Mouse (Mus musculus) forebrain, embryonic 11.5 days (tissue): Measurements from ENCODE around the gene Zfp764. TPM values are rescaled to one million over a fixed set of nuclear protein-coding genes. Genes with fewer than 3 reads are reported as not detected.
"Not testable (repeated sequence)": the region's sequence is repeated elsewhere in the genome, so short reads cannot be mapped to it uniquely, and the experiment has no call there.

Experiments used
- ATAC-seq: fragments of 200-750 bp; cut with Nextera tagmentation; replicated peaks from 2 replicates; pipeline ENCODE4 v1.8.0; 2017; ENCODE audit warnings: moderate TSS enrichment; ENCODE audit not compliant: low FRiP score
- DNase-seq: peaks from one replicate; pipeline ENCODE4 v3.0.0-alpha.2; 2017; ENCODE audit warnings: low spot score
- H3K27ac ChIP-seq: fragments of 300-500 bp; sonication (generic); 2 replicates; pipeline ENCODE4 v1.5.1; 2014; ENCODE audit warnings: low read depth, low read length
- H3K27me3 ChIP-seq: fragments of 300-500 bp; sonication (generic); 2 replicates; pipeline ENCODE4 v1.6.1; 2014; ENCODE audit warnings: mild to moderate bottlenecking, low read length, mixed read lengths; ENCODE audit not compliant: control insufficient read depth, insufficient read depth
- H3K36me3 ChIP-seq: fragments of 300-500 bp; sonication (generic); 2 replicates; pipeline ENCODE4 v1.6.1; 2014; ENCODE audit warnings: mild to moderate bottlenecking, low read length, moderate library complexity, mixed read lengths; ENCODE audit not compliant: control insufficient read depth, insufficient read depth
- H3K4me1 ChIP-seq: fragments of 300-500 bp; sonication (generic); replicated peaks from 2 replicates; pipeline ENCODE4 v1.6.1; 2014; ENCODE audit warnings: low read length, mixed read lengths; ENCODE audit not compliant: control insufficient read depth, insufficient read depth
- H3K4me2 ChIP-seq: fragments of 300-500 bp; sonication (generic); 2 replicates; pipeline ENCODE4 v1.6.1; 2014; ENCODE audit warnings: low read depth, mild to moderate bottlenecking, low read length, moderate library complexity, mixed read lengths; ENCODE audit not compliant: severe bottlenecking
- H3K4me3 ChIP-seq: fragments of 300-500 bp; sonication (generic); 2 replicates; pipeline ENCODE4 v1.5.1; 2014; ENCODE audit warnings: low read depth, low read length
- H3K9ac ChIP-seq: fragments of 300-500 bp; sonication (generic); 2 replicates; pipeline ENCODE4 v1.6.1; 2014; ENCODE audit warnings: low read length
- H3K9me3 ChIP-seq: fragments of 300-500 bp; sonication (generic); 2 replicates; pipeline ENCODE4 v1.6.1; 2016; ENCODE audit warnings: low read length, mixed read lengths; ENCODE audit not compliant: control insufficient read depth
- WGBS: fragments of 180-500 bp; shearing (Covaris S2); extraction: QIAGEN DNeasy Blood & Tissue Kit; methylation state at CpG from one replicate; pipeline ENCODE4 v1.1.7; 2014; 5-methylcytosine and 5-hydroxymethylcytosine counted together
- polyA plus RNA-seq: library from polyadenylated mRNA; unstranded; fragments of >200 nt; fragmentation: Nextera tagmentation; extraction: Ambion mirVana; gene quantifications from 2 replicates; pipeline ENCODE4 v1.2.1, GENCODE M21; 2014

Zfp764 gene
- polyA plus RNA-seq, result 7.2 and 7.4 TPM in 2 replicates

- not testable (repeated sequence) for H3K4me1 ChIP-seq, H3K27ac ChIP-seq, H3K9me3 ChIP-seq, H3K27me3 ChIP-seq, H3K36me3 ChIP-seq
- Histone ChIP-seq H3K4me2 (peak within 1 kb of the TSS; percentile 82), H3K9ac (peak within 1 kb of the TSS; percentile 76), H3K4me3 (peak within 1 kb of the TSS; percentile 34)
- DNase-seq (peak; percentile 85), ATAC-seq (peak; percentile 87)
- 7% methylated on average over 40 of the region's 40 CpGs for WGBS
Observed at GRCm38 (mm10) chr7:127406002-127406987, at the start of gene Zfp764. Zfp764 (minus strand) TSS chr7:127406822.

GRCm38 (mm10) chr7:127454905-127455304, 48.3 kb upstream of the Zfp764 start:
- Histone ChIP-seq H3K9ac (no peak overlapping the region), H3K9me3 (no peaks in the 10 kb centered on the region; the same call in 1 of the 2 replicates), H3K36me3 (peaks cover 17% of the 10 kb centered on the region; the same call in 1 of the 2 replicates), H3K4me3 (no peak overlapping the region), H3K27ac (no peak overlapping the region), H3K27me3 (no peaks in the 10 kb centered on the region), H3K4me2 (no peak overlapping the region), H3K4me1 (peaks cover 4% of the 10 kb centered on the region)
- DNase-seq (no peak), ATAC-seq (no peak)
- 85% methylated on average over 7 of the region's 7 CpGs for WGBS

GRCm38 (mm10) chr7:127453056-127453455, 46.4 kb upstream of the Zfp764 start:
- H3K9me3 ChIP-seq, result no peaks in the 10 kb centered on the region; the same call in 1 of the 2 replicates
- H3K36me3 ChIP-seq, result peaks cover 13% of the 10 kb centered on the region; the same call in 1 of the 2 replicates
- H3K9ac ChIP-seq, result no peak overlapping the region; the same call in 1 of the 2 replicates
- no peak overlapping the region for H3K4me2 ChIP-seq
- H3K27ac ChIP-seq, result no peak overlapping the region
- DNase-seq (no peak), ATAC-seq (no peak)
- WGBS, result 93% methylated on average over 2 of the region's 2 CpGs
- H3K4me1 ChIP-seq, result peaks cover 6% of the 10 kb centered on the region
- no peak overlapping the region for H3K4me3 ChIP-seq
- no peaks in the 10 kb centered on the region for H3K27me3 ChIP-seq

- H3K36me3 ChIP-seq, result peaks cover 2% of the 10 kb centered on the region; the same call in 1 of the 2 replicates
- 80% methylated on average over 7 of the region's 7 CpGs for WGBS
Observed at GRCm38 (mm10) chr7:127449966-127450365, 43.3 kb upstream of the Zfp764 start.

GRCm38 (mm10) chr7:127448521-127449300, 42.1 kb upstream of the Zfp764 start, which contains the start of gene Zfp689:
Zfp689 (minus strand) TSS chr7:127449158.
- Histone ChIP-seq H3K9ac (peak within 1 kb of the TSS; percentile 99), H3K9me3 (no peaks in the 10 kb centered on the region), H3K27me3 (no peaks in the 10 kb centered on the region), H3K4me3 (peak within 1 kb of the TSS; percentile 93), H3K27ac (peak within 1 kb of the TSS; percentile 93), H3K4me1 (peaks cover 10% of the 10 kb centered on the region), H3K4me2 (peak within 1 kb of the TSS; percentile 86), H3K36me3 (peaks cover 8% of the 10 kb centered on the region)
- WGBS, result under 1% methylated on average over 54 of the region's 54 CpGs
- ATAC-seq, result peak; percentile 89
- peak; percentile 91 for DNase-seq

More at GRCm38 (mm10) chr7:127449966-127450365, 43.3 kb upstream of the Zfp764 start:
- peaks cover 10% of the 10 kb centered on the region for H3K4me1 ChIP-seq
- no peaks in the 10 kb centered on the region for H3K27me3 ChIP-seq
- H3K9me3 ChIP-seq, result no peaks in the 10 kb centered on the region
- H3K9ac ChIP-seq, result peak overlapping the region; percentile 99
- peak overlapping the region; percentile 86 for H3K4me2 ChIP-seq
- ATAC-seq (no peak), DNase-seq (no peak)
- H3K27ac ChIP-seq, result peak overlapping the region; percentile 3; the same call in 1 of the 2 replicates
- H3K4me3 ChIP-seq, result peak overlapping the region; percentile 93

GRCm38 (mm10) chr7:127443976-127444375, 37.4 kb upstream of the Zfp764 start:
- H3K27me3 ChIP-seq, result no peaks in the 10 kb centered on the region
- ATAC-seq, result no peak
- 91% methylated on average over 20 of the region's 20 CpGs for WGBS

GRCm38 (mm10) chr7:127437724-127438123, 31.1 kb upstream of the Zfp764 start:
- H3K4me1 ChIP-seq, result no peaks in the 10 kb centered on the region
- no peak overlapping the region for H3K27ac ChIP-seq
- H3K4me2 ChIP-seq, result no peak overlapping the region
- 87% methylated on average over 3 of the region's 3 CpGs for WGBS
- no peak overlapping the region for H3K4me3 ChIP-seq
- no peaks in the 10 kb centered on the region for H3K27me3 ChIP-seq
- H3K36me3 ChIP-seq, result no peaks in the 10 kb centered on the region; the same call in 1 of the 2 replicates
- DNase-seq, result no peak
- no peak for ATAC-seq
- no peaks in the 10 kb centered on the region; the same call in 1 of the 2 replicates for H3K9me3 ChIP-seq
- H3K9ac ChIP-seq, result no peak overlapping the region

More at GRCm38 (mm10) chr7:127443976-127444375, 37.4 kb upstream of the Zfp764 start:
- Histone ChIP-seq H3K36me3 (peaks cover 13% of the 10 kb centered on the region), H3K9me3 (no peaks in the 10 kb centered on the region), H3K4me3 (no peak overlapping the region), H3K4me1 (peaks cover 4% of the 10 kb centered on the region; the same call in 1 of the 2 replicates), H3K9ac (no peak overlapping the region), H3K4me2 (no peak overlapping the region), H3K27ac (no peak overlapping the region)
- no peak for DNase-seq

GRCm38 (mm10) chr7:127435206-127435605, 28.6 kb upstream of the Zfp764 start:
- Histone ChIP-seq H3K4me1 (no peaks in the 10 kb centered on the region), H3K9ac (no peak overlapping the region), H3K36me3 (no peaks in the 10 kb centered on the region; the same call in 1 of the 2 replicates), H3K27me3 (no peaks in the 10 kb centered on the region), H3K9me3 (no peaks in the 10 kb centered on the region; the same call in 1 of the 2 replicates), H3K4me2 (no peak overlapping the region), H3K4me3 (no peak overlapping the region), H3K27ac (no peak overlapping the region)
- WGBS, result 91% methylated on average over 4 of the region's 4 CpGs
- ATAC-seq (no peak), DNase-seq (no peak)
